Mouse (Mus musculus) olfactory bulb, adult 2 months (tissue): ENCODE data around the gene Thada.

ENCODE experiments used
- CTCF ChIP-seq: fragments of 200-500 bp; IDR thresholded peaks from 2 replicates; pipeline ENCODE4 v1.5.1; 2012; ENCODE audit warnings: low read depth, mild to moderate bottlenecking, low read length, moderate library complexity; ENCODE audit not compliant: insufficient read depth
- POLR2A ChIP-seq: fragments of 200-500 bp; IDR thresholded peaks from 2 replicates; pipeline ENCODE4 v1.6.1; 2012; ENCODE audit warnings: mild to moderate bottlenecking, low read depth, low read length, moderate library complexity; ENCODE audit not compliant: insufficient read depth

GRCm38 (mm10) chr17:84186451-84187202 is 279.4 kb downstream of the Thada start:
- TF ChIP-seq CTCF (no peak), POLR2A (no peak)
